Mouse (Mus musculus): ENCODE data around the gene Eya3. TPM values are rescaled to one million over a fixed set of nuclear protein-coding genes. Genes with fewer than 3 reads are reported as not detected.
"Not testable (repeated sequence)": the region's sequence is repeated elsewhere in the genome, so short reads cannot be mapped to it uniquely, and the experiment has no call there.

The Eya3 gene
- total RNA-seq (2021) = 10 to 100 TPM; 32.5 to 33.9 TPM
- long read RNA-seq, experiment 1, partial matches to known transcripts = 0 of 5 reads
- long read RNA-seq, experiment 1, other reads (novel, unspliced or antisense) = 5 of 5 reads
- long read RNA-seq, experiment 2, partial matches to known transcripts = 0 of 2 reads
- long read RNA-seq, experiment 2, other reads (novel, unspliced or antisense) = 2 of 2 reads

- DNase-seq = peak; percentile 96 to 97
These were observed at the start of gene Eya3 for GRCm38 (mm10) chr4:132638461-132639190. Gene Eya3, plus strand, starts transcription at chr4:132638987.

- DNase-seq = no peak
These were observed 48.1 kb upstream of the Eya3 start for GRCm38 (mm10) chr4:132590642-132591041.

GRCm38 (mm10) chr4:132592958-132593357, 45.8 kb upstream of the Eya3 start:
- peak in 1 of 2 experiments; percentile 78 for DNase-seq

DNA sequence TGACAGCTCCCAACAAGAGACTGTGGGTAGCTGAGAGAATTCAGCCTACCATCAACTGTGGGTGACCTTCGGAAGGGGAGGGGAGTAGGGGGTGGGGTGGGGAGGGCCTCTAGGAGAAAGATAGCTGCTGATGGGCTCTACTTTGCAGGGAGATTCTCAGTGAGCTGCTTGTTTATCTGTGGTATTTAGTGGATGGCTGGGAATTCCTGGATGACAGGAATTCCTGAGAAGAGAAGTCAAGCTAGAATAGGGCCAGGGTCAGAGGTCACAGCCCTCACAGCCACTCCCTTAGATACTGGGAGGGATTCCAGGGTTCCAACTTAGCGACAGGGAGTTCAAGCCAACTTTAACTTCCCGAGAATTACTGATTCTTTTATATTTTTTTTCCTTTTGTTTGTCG, 44.6 kb upstream of the Eya3 start:
- peak in 1 of 2 experiments; percentile 20 for DNase-seq

- no peak for DNase-seq
These were observed 39.9 kb upstream of the Eya3 start for GRCm38 (mm10) chr4:132598861-132599260.

DNA sequence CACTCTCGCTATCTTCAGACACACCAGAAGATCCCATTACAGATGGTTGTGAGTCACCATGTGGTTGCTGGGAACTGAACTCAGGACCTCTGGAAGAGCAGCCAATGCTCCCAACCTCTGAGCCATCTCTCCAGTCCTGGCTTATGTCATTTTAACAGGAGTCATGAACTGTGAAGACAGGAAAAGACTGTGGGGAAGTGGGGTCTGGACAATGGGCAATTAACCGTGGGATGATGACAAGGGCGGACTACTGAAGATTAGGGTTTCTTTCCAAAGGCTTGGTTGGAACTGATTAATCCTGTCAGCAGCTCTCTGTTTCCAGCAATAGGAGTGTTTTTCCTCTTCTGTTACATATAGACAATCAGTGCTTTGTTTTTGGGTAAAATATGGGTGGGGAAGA, 39.0 kb upstream of the Eya3 start:
- no peak for DNase-seq

GRCm38 (mm10) chr4:132600465-132600864, 38.3 kb upstream of the Eya3 start:
- peak in 1 of 2 experiments; percentile 59 for DNase-seq

GRCm38 (mm10) chr4:132601242-132601641, 37.5 kb upstream of the Eya3 start:
- not testable (repeated sequence) for DNase-seq

DNA sequence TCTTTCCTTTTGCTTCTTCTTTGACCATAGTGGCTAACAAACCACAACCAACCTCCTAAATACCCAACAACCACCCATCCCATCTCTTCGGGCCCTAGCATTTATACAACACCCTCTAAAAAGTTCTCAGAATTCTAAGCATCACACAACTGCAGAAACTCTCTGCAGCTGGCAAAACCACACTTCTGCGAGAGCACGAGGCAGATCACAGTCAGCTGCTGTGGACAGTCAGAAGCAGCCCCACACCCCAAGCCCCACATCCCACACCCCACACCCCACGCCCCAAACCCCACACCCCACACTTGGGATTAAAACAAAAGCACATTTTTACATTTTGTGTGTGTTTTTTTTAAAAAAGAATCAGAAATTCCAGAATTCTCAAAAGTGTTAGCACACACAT, 35.3 kb upstream of the Eya3 start:
- DNase-seq = no peak

- DNase-seq = peak; percentile 20 to 51
These were observed 33.0 kb upstream of the Eya3 start for GRCm38 (mm10) chr4:132605816-132606215.

- peak; percentile 50 to 56 for DNase-seq
These were observed 30.6 kb upstream of the Eya3 start for GRCm38 (mm10) chr4:132608147-132608546.

GRCm38 (mm10) chr4:132610301-132610984, 28.3 kb upstream of the Eya3 start:
- no peak for DNase-seq

DNA sequence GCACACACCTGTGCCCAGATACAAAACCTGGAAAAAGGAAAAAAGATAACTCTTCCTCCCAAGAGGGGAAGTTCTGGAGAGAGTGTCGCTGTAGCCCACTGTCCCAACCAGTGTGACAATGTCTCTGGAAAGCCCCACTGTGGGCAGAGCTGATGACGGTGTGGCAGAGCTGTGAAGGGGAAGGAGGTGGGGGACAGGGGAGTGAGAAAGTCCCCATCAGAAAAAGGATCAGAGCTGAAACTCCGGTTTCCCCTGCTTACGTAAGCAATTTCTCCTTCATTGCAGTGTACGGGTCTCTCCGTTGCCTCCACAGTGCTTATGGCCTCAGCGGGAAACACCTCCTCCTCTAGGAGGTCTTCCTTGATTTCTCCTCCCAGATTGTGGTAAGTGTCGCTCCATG, 27.5 kb upstream of the Eya3 start:
- peak in 1 of 2 experiments; percentile 18 for DNase-seq

DNA sequence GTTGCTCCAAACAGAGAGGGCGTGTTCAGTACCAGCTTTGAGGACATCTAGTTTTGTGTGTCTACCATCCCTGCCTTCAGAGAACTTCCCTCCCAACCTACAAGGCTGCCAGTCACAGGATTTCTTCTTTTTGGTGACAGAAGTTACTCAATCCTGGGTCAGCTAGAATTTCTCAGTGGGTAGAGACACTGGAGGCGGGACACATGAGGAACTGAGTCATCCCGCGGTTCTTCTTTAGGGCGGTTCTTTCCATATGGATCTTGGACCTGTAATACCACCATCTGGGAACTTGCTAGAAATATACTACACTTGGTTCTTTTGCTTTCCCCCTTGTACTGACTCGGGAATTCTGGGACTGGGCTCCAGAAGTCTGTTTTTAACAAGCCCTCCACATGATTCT, 20.9 kb upstream of the Eya3 start:
- DNase-seq = peak in 1 of 2 experiments; percentile 63

GRCm38 (mm10) chr4:132618850-132619375, 19.9 kb upstream of the Eya3 start:
- peak in 1 of 2 experiments; percentile 38 for DNase-seq

GRCm38 (mm10) chr4:132620134-132620533, 18.7 kb upstream of the Eya3 start:
- no peak for DNase-seq

- no peak for DNase-seq
These were observed 17.3 kb upstream of the Eya3 start for GRCm38 (mm10) chr4:132621287-132622068.

DNA sequence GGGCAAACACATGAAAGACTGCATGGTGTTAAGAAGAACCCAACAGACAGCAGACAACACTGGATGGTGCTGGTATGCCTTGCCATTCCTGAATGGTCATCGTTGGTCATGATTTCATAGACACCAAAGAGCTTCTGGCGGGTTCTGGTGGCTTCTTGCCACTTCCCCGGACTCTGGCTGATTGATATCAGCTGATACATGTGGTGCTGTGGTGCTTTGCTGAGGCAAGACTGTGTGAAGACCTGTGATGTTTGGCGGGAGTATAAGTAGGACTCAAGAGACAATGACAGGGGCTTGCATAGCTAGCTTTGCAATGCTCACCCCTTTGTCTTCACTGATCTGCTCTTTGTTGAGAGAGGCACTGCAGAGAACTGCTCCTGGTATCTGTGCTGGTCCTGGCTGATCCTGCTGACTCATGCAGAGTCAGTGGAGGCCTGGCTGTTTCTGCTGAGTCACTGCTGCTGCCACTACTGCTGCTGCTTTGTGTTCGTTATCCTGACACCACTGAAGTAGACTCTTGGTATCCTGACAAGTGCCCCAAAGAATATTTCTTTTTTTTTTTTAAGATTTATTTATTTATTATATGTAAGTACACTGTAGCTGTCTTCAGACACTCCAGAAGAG, 14.6 kb upstream of the Eya3 start:
- DNase-seq = no peak

DNA sequence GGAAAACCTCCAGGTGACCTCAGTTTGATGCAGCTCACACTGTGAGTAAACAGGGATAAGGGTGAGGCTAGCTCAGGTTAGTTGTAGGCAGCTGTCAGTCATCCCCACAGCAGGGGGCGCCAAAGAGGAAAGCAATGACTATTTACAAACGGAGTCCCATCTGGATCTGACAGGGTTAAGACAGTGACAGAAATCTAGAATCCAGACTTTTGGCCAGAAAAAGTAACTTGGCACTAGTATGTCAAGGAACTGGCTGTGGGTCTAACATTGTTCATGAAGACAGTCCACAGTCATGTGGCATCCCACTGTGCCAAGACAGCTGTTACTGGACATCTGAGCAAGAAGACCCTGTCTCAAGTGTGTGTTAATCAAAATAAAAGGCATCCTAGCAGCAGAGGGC, 10.0 kb upstream of the Eya3 start:
- peak in 1 of 2 experiments; percentile 45 for DNase-seq

DNA sequence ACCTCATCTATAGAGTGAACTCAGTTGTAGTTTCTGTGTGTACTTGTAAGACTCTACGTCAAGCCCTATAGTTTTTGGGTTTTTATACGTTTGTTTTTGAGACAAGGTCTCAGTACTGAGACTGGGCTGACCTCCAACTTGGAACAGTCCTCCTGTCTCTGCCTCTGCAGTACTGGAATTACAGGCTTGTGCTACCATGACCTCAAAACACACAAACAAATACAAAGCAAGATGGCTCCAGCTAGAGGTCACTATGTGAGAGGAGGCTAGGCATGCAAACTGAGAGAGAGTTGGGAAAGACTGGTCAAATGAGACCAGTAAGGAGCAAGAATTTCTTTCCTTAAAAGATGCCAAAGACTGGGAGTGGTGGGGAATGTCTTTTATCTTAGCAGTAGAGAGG, 2.8 kb upstream of the Eya3 start:
- no peak for DNase-seq

GRCm38 (mm10) chr4:132636554-132636953, 2.2 kb upstream of the Eya3 start:
- DNase-seq = peak; percentile 26 to 62

Measured in heart, adult 18-20 months (tissue).